23 mouse cellular contexts compared by ENCODE assay signal in the genomic region with DNA sequence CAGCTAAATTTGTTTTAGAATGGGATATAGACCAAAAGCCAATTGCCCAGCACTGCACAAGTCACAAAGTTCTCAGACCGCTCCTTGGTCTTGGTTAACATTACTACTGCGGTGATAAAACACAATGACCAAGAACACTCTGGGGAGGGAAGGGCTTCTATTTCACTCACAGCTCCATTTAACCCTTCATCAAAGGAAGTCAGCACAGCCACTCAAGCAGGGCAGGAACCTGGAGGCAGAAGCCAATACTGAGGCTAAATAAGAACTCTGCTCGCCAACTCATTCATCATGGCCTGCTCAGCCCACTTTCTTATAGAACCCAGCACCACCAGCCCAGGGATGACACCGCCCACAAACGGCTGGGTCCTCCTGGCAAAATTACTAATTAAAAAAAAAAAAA. TPM values are rescaled to one million over a fixed set of nuclear protein-coding genes. Genes with fewer than 3 reads are reported as not detected.
DNase-seq lines count a peak whose midpoint lies in the region; ATAC-seq and TF ChIP-seq lines count a peak whose summit lies in the region.
"Had no signal": no experiment of that assay in that cellular context is flagged by ENCODE, and none has a peak within 500 bp of the region (broad histone marks: within the 10 kb centered on the region; RNA-seq: fewer than 3 reads in every experiment).

No protein-coding gene starts in this region.

- TF ChIP-seq CTCF in kidney, postnatal 0 days (IDR thresholded peaks at IDR 0.05; ENCODE audit: low read depth) = no peak

- H3K4me3 ChIP-seq in heart, embryonic 16.5 days (ENCODE audit: low read length) = no peak overlapping the region
- no peak overlapping the region for H3K4me3 ChIP-seq in heart, embryonic 10.5 days
- H3K4me3 ChIP-seq in kidney, postnatal 0 days (replicated peaks; ENCODE audit: low read depth, low read length) = no peak overlapping the region
- H3K4me3 ChIP-seq in macrophage (ENCODE audit: inconsistent target) = no peak overlapping the region
- H3K4me3 ChIP-seq: embryonic facial prominence, embryonic 13.5 days; forebrain, embryonic 12.5 days; hindbrain, embryonic 13.5 days had no signal

- peak; percentile 79 for DNase-seq in heart, adult 11 months
- no peak for DNase-seq in heart, postnatal 10 days
- DNase-seq in heart, embryonic 10.5 days (ENCODE audit: low spot score) = no peak
- peak; percentile 72 for DNase-seq in kidney, postnatal 0 days (ENCODE audit: low spot score)
- no peak for DNase-seq in kidney, adult 8-10 months
- no peak for DNase-seq in cerebellum, adult 9-11 months
- DNase-seq: adrenal gland, adult 2 months; adrenal gland, postnatal 25 days; cerebellum, adult 2 months; cerebellum, postnatal 14 days; embryo, embryonic 11 days; gastrocnemius, postnatal 25 days; heart, adult 18-20 months; kidney, adult 18-20 months had no signal

- H3K79me2 ChIP-seq in macrophage (ENCODE audit: inconsistent target) = no peaks in the 10 kb centered on the region

- H3K4me2 ChIP-seq in heart, embryonic 16.5 days (ENCODE audit: low read depth, low read length) = no peak overlapping the region
- no peak overlapping the region for H3K4me2 ChIP-seq in kidney, postnatal 0 days (ENCODE audit: low read length)
- H3K4me2 ChIP-seq: embryonic facial prominence, embryonic 13.5 days; forebrain, embryonic 12.5 days; hindbrain, embryonic 13.5 days had no signal

- H3K4me1 ChIP-seq in heart, embryonic 16.5 days (ENCODE audit: control insufficient read depth, insufficient read depth, low read length) = peaks cover 16% of the 10 kb centered on the region
- H3K4me1 ChIP-seq in heart, embryonic 10.5 days = peaks cover 24% of the 10 kb centered on the region
- H3K4me1 ChIP-seq in kidney, postnatal 0 days (replicated peaks; ENCODE audit: insufficient read depth, low read length) = no peaks in the 10 kb centered on the region

- H3K36me3 ChIP-seq in heart, embryonic 16.5 days (ENCODE audit: control insufficient read depth, insufficient read depth) = no peaks in the 10 kb centered on the region
- peaks cover 3% of the 10 kb centered on the region; the same call in 1 of the 2 replicates for H3K36me3 ChIP-seq in heart, embryonic 10.5 days
- no peaks in the 10 kb centered on the region for H3K36me3 ChIP-seq in kidney, postnatal 0 days (ENCODE audit: insufficient read depth, low read length)
- no peaks in the 10 kb centered on the region for H3K36me3 ChIP-seq in macrophage (ENCODE audit: inconsistent target)
- H3K36me3 ChIP-seq: embryonic facial prominence, embryonic 13.5 days; forebrain, embryonic 12.5 days; hindbrain, embryonic 13.5 days had no signal

- no peaks in the 10 kb centered on the region for H3K27me3 ChIP-seq in heart, embryonic 16.5 days (ENCODE audit: control insufficient read depth, insufficient read depth, low read length)
- H3K27me3 ChIP-seq in heart, embryonic 10.5 days (ENCODE audit: insufficient read depth, poor library complexity, severe bottlenecking) = no peaks in the 10 kb centered on the region
- no peaks in the 10 kb centered on the region for H3K27me3 ChIP-seq in kidney, postnatal 0 days (ENCODE audit: insufficient read depth, low read length)
- H3K27me3 ChIP-seq: CH12.LX; embryonic facial prominence, embryonic 13.5 days; forebrain, embryonic 12.5 days; hindbrain, embryonic 13.5 days; Patski had no signal

- H3K9me3 ChIP-seq in heart, embryonic 16.5 days (replicated peaks; ENCODE audit: control insufficient read depth, low read length) = no peaks in the 10 kb centered on the region
- H3K9me3 ChIP-seq in heart, embryonic 10.5 days = no peaks in the 10 kb centered on the region
- H3K9me3 ChIP-seq in kidney, postnatal 0 days (replicated peaks; ENCODE audit: low read length) = no peaks in the 10 kb centered on the region
- H3K9me3 ChIP-seq: embryonic facial prominence, embryonic 13.5 days; forebrain, embryonic 12.5 days had no signal

- intact Hi-C loops in heart, postnatal 10 days (cut with DNase I) = no loop called here

- no peak for ATAC-seq in heart, embryonic 16.5 days (replicated peaks; ENCODE audit: extremely low read depth, insufficient read depth, low FRiP score)
- 0 out of 2 replicates have a peak, but pooled peaks have one; percentile 31 for ATAC-seq in kidney, postnatal 0 days (replicated peaks; ENCODE audit: low FRiP score, low read depth)
- ATAC-seq: forebrain, embryonic 16.5 days; hindbrain, postnatal 0 days; Patski had no signal

- WGBS in heart, embryonic 16.5 days = 93% methylated on average over 5 of the region's 5 CpGs
- WGBS in heart, embryonic 10.5 days = 93% methylated on average over 5 of the region's 5 CpGs
- WGBS in kidney, postnatal 0 days = 52% methylated on average over 5 of the region's 5 CpGs
- 95% methylated on average over 5 of the region's 5 CpGs for WGBS in macrophage (ENCODE audit: missing documents)

- H3K9ac ChIP-seq in heart, embryonic 16.5 days (ENCODE audit: low read length) = no peak overlapping the region; the same call in 1 of the 2 replicates
- no peak overlapping the region for H3K9ac ChIP-seq in kidney, postnatal 0 days (ENCODE audit: low read depth, low read length)
- H3K9ac ChIP-seq: embryonic facial prominence, embryonic 13.5 days; forebrain, embryonic 12.5 days; hindbrain, embryonic 13.5 days had no signal

- H3K27ac ChIP-seq in heart, embryonic 16.5 days (ENCODE audit: low read length) = peak overlapping the region; percentile 47
- H3K27ac ChIP-seq in heart, embryonic 10.5 days = no peak overlapping the region
- no peak overlapping the region for H3K27ac ChIP-seq in kidney, postnatal 0 days
- H3K27ac ChIP-seq in macrophage = peak overlapping the region; percentile 35
- H3K27ac ChIP-seq: embryonic facial prominence, embryonic 13.5 days; forebrain, embryonic 12.5 days; hindbrain, embryonic 13.5 days; hindbrain, postnatal 0 days had no signal

RNA-seq across cellular contexts. Expression of a gene that starts 29.3 kb away (rescaled TPM):
- total RNA-seq in heart, postnatal 10 days (2021) = 1 to 10 TPM; 5.8 to 6.7 TPM
- 11.1 and 13.3 TPM in 2 replicates for polyA plus RNA-seq in heart, embryonic 16.5 days (2015; fragmentation: Nextera tagmentation; extraction: Ambion mirVana)
- polyA plus RNA-seq in heart, embryonic 10.5 days (2016; fragmentation: Nextera tagmentation; extraction: Ambion mirVana) = 11.4 and 16.1 TPM in 2 replicates
- polyA plus RNA-seq in kidney, postnatal 0 days (2015; fragmentation: Nextera tagmentation; extraction: Ambion mirVana) = 18.3 and 20.5 TPM in 2 replicates
- total RNA-seq in macrophage (2018; cell fraction: chromatin; rRNA removed) = 100 to 1,000 TPM in 4 of 26 experiments, 10 to 100 TPM in 22; 19.4 to 132 (median 49.4) TPM
- 10 to 100 TPM in 6 of 26 experiments, 1 to 10 TPM in 20; 4.7 to 11.6 (median 8.5) TPM for total RNA-seq in macrophage (2018; cell fraction: cytosol; rRNA removed)
- 100 to 1,000 TPM in 1 of 26 experiments, 10 to 100 TPM in 24, 1 to 10 TPM in 1; 6.6 to 107 (median 32.7) TPM for total RNA-seq in macrophage (2018; cell fraction: nucleus; rRNA removed)
- polyA plus RNA-seq in macrophage (2018) = 3.7 to 6.1 TPM (median 5.1 TPM) in 3 replicates

RNA-seq across cellular contexts. Expression of a gene that starts 57.5 kb away (rescaled TPM):
- 10 to 100 TPM; 32.5 to 37.9 TPM for total RNA-seq in heart, postnatal 10 days (2021)
- polyA plus RNA-seq in heart, embryonic 16.5 days (2015; fragmentation: Nextera tagmentation; extraction: Ambion mirVana) = 25.1 and 27.9 TPM in 2 replicates
- polyA plus RNA-seq in heart, embryonic 10.5 days (2016; fragmentation: Nextera tagmentation; extraction: Ambion mirVana) = 22.4 and 24.7 TPM in 2 replicates
- 38.9 and 40.7 TPM in 2 replicates for polyA plus RNA-seq in kidney, postnatal 0 days (2015; fragmentation: Nextera tagmentation; extraction: Ambion mirVana)
- 10 to 100 TPM in 11 of 26 experiments, 1 to 10 TPM in 14, under 1 TPM in 1; 0.76 to 31.6 (median 9.5) TPM for total RNA-seq in macrophage (2018; cell fraction: chromatin; rRNA removed)
- 10 to 100 TPM in 12 of 26 experiments, 1 to 10 TPM in 14; 6.2 to 17.5 (median 8.8) TPM for total RNA-seq in macrophage (2018; cell fraction: cytosol; rRNA removed)
- total RNA-seq in macrophage (2018; cell fraction: nucleus; rRNA removed) = 10 to 100 TPM in 8 of 26 experiments, 1 to 10 TPM in 18; 2.6 to 18.3 (median 8.0) TPM
- polyA plus RNA-seq in macrophage (2018) = 15.8 to 18.1 TPM (median 16.3 TPM) in 3 replicates

RNA-seq across cellular contexts. Expression of a gene that starts 57.6 kb away (rescaled TPM):
- 10 to 100 TPM; 38.6 to 44.9 TPM for total RNA-seq in heart, postnatal 10 days (2021)
- 20.9 and 21.3 TPM in 2 replicates for polyA plus RNA-seq in heart, embryonic 16.5 days (2015; fragmentation: Nextera tagmentation; extraction: Ambion mirVana)
- polyA plus RNA-seq in heart, embryonic 10.5 days (2016; fragmentation: Nextera tagmentation; extraction: Ambion mirVana) = 15.9 and 18.9 TPM in 2 replicates
- 9.7 and 11.2 TPM in 2 replicates for polyA plus RNA-seq in kidney, postnatal 0 days (2015; fragmentation: Nextera tagmentation; extraction: Ambion mirVana)
- 10 to 100 TPM in 20 of 26 experiments, 1 to 10 TPM in 6; 3.1 to 52.1 (median 33.1) TPM for total RNA-seq in macrophage (2018; cell fraction: chromatin; rRNA removed)
- total RNA-seq in macrophage (2018; cell fraction: cytosol; rRNA removed) = 10 to 100 TPM in 5 of 26 experiments, 1 to 10 TPM in 21; 2.6 to 11.7 (median 9.1) TPM
- total RNA-seq in macrophage (2018; cell fraction: nucleus; rRNA removed) = 10 to 100 TPM in 21 of 26 experiments, 1 to 10 TPM in 5; 3.2 to 35.8 (median 24.2) TPM
- 6.0 to 6.8 TPM (median 6.3 TPM) in 3 replicates for polyA plus RNA-seq in macrophage (2018)

Comparison
In these comparisons a context has a peak if more than half of its experiments do, and no peak if none do; other contexts are left out.
1. DNase-seq: peak in heart, adult 11 months (single experiment) and kidney, postnatal 0 days (single experiment); none in heart, postnatal 10 days (0 of 2), heart, embryonic 10.5 days (single experiment), kidney, adult 8-10 months (0 of 2) and cerebellum, adult 9-11 months (single experiment).
2. H3K27ac ChIP-seq: peak in heart, embryonic 16.5 days (single experiment) and macrophage (single experiment); none in heart, embryonic 10.5 days (single experiment) and kidney, postnatal 0 days (single experiment).